Mouse (Mus musculus): ENCODE measurements around the gene Ank2.

DNA sequence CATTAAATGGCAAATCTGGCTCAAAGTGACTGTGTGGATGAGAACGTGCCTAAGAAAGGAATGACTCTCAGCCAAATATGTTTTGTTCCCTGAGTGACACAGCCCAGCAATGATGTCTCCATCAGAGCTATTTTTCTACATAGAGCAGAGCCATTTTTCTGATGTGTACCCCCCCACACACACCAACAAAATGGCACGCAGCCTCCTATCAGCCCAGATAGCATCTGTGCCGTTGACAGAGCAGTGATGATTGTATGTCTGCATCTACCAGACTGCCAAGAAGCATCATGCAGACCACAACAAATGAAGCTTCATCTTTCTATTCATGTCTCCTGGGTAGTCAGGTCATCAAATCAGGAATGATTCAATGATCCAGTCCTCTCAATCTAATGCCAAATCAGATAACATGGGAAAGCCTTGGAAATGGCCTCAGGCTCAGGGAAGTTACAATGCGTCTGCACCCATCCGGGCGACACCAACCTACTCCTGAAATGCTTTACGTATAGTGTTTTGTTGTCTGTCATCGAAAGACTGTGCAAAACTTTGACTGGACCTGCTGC, 122.2 kb downstream of the Ank2 start:
- no peak for TF ChIP-seq GATA1 (IDR thresholded peaks at IDR 0.05; ENCODE audit: low read length)
- TF ChIP-seq TAL1 (IDR thresholded peaks at IDR 0.05; ENCODE audit: low read length): no peak
